Mouse (Mus musculus): ENCODE data around the gene Imp3.
A peak's percentile ranks its signal among the peaks of the same experiment; 100 is the strongest.
"Not testable (repeated sequence)": the region's sequence is repeated elsewhere in the genome, so short reads cannot be mapped to it uniquely, and the experiment has no call there.

Gene Imp3

GRCm38 (mm10) chr9:56923841-56924650 lies 13.2 kb upstream of the Imp3 start:
- DNase-seq: no peak

GRCm38 (mm10) chr9:56924651-56925027 lies 12.6 kb upstream of the Imp3 start:
- DNase-seq: peak; percentile 95

GRCm38 (mm10) chr9:56925291-56926024 lies 11.8 kb upstream of the Imp3 start:
- DNase-seq: no peak

- no peak for DNase-seq
Measured at GRCm38 (mm10) chr9:56926025-56926360, 11.3 kb upstream of the Imp3 start.

GRCm38 (mm10) chr9:56926387-56926786 lies 10.9 kb upstream of the Imp3 start:
- DNase-seq: no peak

- peak; percentile 74 for DNase-seq
Measured at GRCm38 (mm10) chr9:56927191-56928012, 9.9 kb upstream of the Imp3 start.

- DNase-seq: peak; percentile 97
Measured at GRCm38 (mm10) chr9:56928041-56928811, 9.0 kb upstream of the Imp3 start, which contains the start of gene Snx33. Gene Snx33 (minus strand): TSS chr9:56928371.

- DNase-seq: no peak
Measured at GRCm38 (mm10) chr9:56929496-56929895, 7.8 kb upstream of the Imp3 start.

GRCm38 (mm10) chr9:56930556-56930955 lies 6.7 kb upstream of the Imp3 start:
- no peak for DNase-seq

GRCm38 (mm10) chr9:56936861-56937222 lies 433 bp upstream of the Imp3 start:
- DNase-seq: peak; percentile 30

- peak; percentile 49 for DNase-seq
Measured at GRCm38 (mm10) chr9:56938374-56938773, 1.1 kb downstream of the Imp3 start.

- peak; percentile 70 for DNase-seq
Measured at GRCm38 (mm10) chr9:56947481-56947880, 10.2 kb downstream of the Imp3 start.

- DNase-seq: not testable (repeated sequence)
Measured at GRCm38 (mm10) chr9:56948699-56949098, 11.4 kb downstream of the Imp3 start.

- DNase-seq: peak; percentile 9
Measured at GRCm38 (mm10) chr9:56949767-56950166, 12.5 kb downstream of the Imp3 start.

GRCm38 (mm10) chr9:56950414-56951400 lies 13.4 kb downstream of the Imp3 start, which contains the start of gene Snupn:
Gene Snupn (plus strand): TSS chr9:56950878.
- DNase-seq: peak; percentile 99

GRCm38 (mm10) chr9:56953562-56953961 lies 16.3 kb downstream of the Imp3 start:
- DNase-seq: peak; percentile 10

GRCm38 (mm10) chr9:56956966-56957675 lies 19.8 kb downstream of the Imp3 start:
- DNase-seq: peak; percentile 50

GRCm38 (mm10) chr9:56958689-56959088 lies 21.4 kb downstream of the Imp3 start:
- DNase-seq: no peak

GRCm38 (mm10) chr9:56961591-56961990 lies 24.3 kb downstream of the Imp3 start:
- no peak for DNase-seq

GRCm38 (mm10) chr9:56970158-56970557 lies 32.9 kb downstream of the Imp3 start:
- no peak for DNase-seq

Measured in lung, postnatal 10 days (tissue).